Mouse (Mus musculus) megakaryocyte progenitor cell, adult 5-6 weeks (primary cell): ENCODE data around the gene Gm20822. TPM values are rescaled to one million over a fixed set of nuclear protein-coding genes. Genes with fewer than 3 reads are reported as not detected.
"Not testable (repeated sequence)": the region's sequence is repeated elsewhere in the genome, so short reads cannot be mapped to it uniquely, and the experiment has no call there.

Experiments used
- ATAC-seq: replicated peaks from 2 replicates; pipeline ENCODE4 v1.8.0; 2016; ENCODE audit warnings: mild to moderate bottlenecking, moderate TSS enrichment, inconsistent platforms; ENCODE audit not compliant: poor library complexity
- total RNA-seq, 2 experiments: library from RNA; stranded (forward) in 1 of 2; stranded (reverse) in 1 of 2; fragments of 157-497, 149-512 nt in 1 of 2; fragments of 200-1000 nt in 1 of 2; gene quantifications; 2 replicates each; pipeline versions ENCODE4 v1.2.3 to v1.2.4; 2015 to 2017

Gm20822 gene
- total RNA-seq (2015) (not detected in 2 replicates), total RNA-seq (2017) (not detected in 2 replicates)

DNA sequence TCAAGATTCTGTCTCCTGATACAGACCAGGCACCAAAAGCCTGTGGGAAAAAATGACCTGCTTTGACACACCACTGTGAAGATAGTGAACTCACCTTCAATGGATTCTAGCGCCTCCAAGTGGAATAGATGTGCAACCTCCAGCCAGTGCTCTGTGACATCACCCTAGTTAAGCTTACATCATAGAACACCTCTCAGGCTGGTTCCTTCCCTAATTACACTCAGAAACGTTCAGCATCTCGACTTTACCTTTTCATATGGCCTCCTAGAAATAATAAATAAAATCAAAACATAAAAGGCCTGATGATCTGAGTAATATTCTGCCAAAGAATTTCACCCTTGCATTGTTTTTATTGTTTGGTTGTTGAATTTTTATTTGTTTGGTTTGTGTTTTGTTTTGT, at the start of gene Gm20822:
Gm20822 (minus strand) TSS at position 101 of the 400 bp plus-strand sequence.
- ATAC-seq: not testable (repeated sequence)
